Mouse (Mus musculus): ENCODE results near the gene Ubald1.

DNA sequence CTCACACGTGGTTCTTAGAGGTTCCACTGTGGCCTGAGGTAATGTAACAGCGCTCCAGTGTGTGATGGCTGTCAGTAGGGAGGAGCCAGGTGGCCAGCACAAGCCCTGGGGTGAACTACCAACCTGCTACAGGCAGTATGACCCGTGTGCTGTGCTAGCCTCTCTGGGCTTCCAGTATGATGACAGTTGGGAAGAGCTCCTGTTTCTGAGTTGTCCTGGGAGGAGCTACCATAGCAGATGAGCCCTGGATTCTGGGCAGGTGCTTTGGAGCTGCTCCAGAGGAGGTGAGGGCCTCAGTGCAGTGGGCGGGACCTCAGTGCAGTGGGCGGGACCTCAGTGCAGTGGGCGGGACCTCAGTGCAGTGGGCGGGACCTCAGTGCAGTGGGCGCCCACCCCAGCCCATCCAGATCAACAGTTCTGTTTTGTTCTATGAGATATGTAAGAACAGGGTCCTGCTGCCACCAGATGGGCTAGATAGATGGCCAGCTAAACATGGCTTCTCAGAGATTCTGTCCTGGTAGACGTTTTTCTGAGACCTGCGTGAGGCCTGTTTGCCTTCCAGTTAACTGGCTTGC is 32.0 kb upstream of the Ubald1 start:
- no peak for TF ChIP-seq CTCF (IDR thresholded peaks at IDR 0.05; ENCODE audit: control insufficient read depth, insufficient read depth, low read length)
- TF ChIP-seq POLR2A (IDR thresholded peaks at IDR 0.05; ENCODE audit: borderline replicate concordance, control insufficient read depth, low read depth, low read length): no peak

Measured in bone marrow, adult 2 months (tissue).